Mouse (Mus musculus) cerebellum, adult 2 months (tissue): ENCODE results near the gene Kcnj10. TPM values are rescaled to one million over a fixed set of nuclear protein-coding genes. Genes with fewer than 3 reads are reported as not detected.

ENCODE experiments used
- DNase-seq, 2 experiments: peaks; one replicate each; pipeline ENCODE4 v3.0.0; 2021
- H3K27ac ChIP-seq: fragments of 200-500 bp; 2 replicates; pipeline ENCODE4 v1.5.1; 2012; ENCODE audit warnings: low read length, control low read depth, inconsistent platforms; ENCODE audit not compliant: insufficient read depth
- H3K27me3 ChIP-seq: fragments of 200-500 bp; 2 replicates; pipeline ENCODE4 v1.6.1; 2012; ENCODE audit warnings: inconsistent platforms, mild to moderate bottlenecking, low read length, moderate library complexity; ENCODE audit not compliant: control insufficient read depth, insufficient read depth
- H3K4me1 ChIP-seq: fragments of 200-500 bp; 2 replicates; pipeline ENCODE4 v1.6.1; 2011; ENCODE audit warnings: low read length; ENCODE audit not compliant: control insufficient read depth, insufficient read depth
- H3K4me3 ChIP-seq: fragments of 200-500 bp; replicated peaks from 2 replicates; pipeline ENCODE3; 2011; ENCODE audit warnings: mild to moderate bottlenecking, low read depth, low read length, control low read depth; ENCODE audit not compliant: insufficient read depth
- CTCF ChIP-seq: fragments of 200-500 bp; IDR thresholded peaks from 2 replicates; pipeline ENCODE4 v1.5.1; 2011; ENCODE audit warnings: low read depth, mild to moderate bottlenecking, control low read depth, low read length, moderate library complexity, borderline replicate concordance; ENCODE audit not compliant: insufficient read depth
- POLR2A ChIP-seq: fragments of 200-500 bp; IDR thresholded peaks from 2 replicates; pipeline ENCODE4 v1.6.1; 2011; ENCODE audit warnings: low read length, control low read depth, borderline replicate concordance; ENCODE audit not compliant: insufficient read depth
- WGBS: fragments of 180-500 bp; shearing (Covaris S2); methylation state at CpG from one replicate; pipeline ENCODE4 v1.1.7; 2018; 5-methylcytosine and 5-hydroxymethylcytosine counted together
- polyA plus RNA-seq: library from polyadenylated mRNA; depleted of rRNA; stranded (reverse); fragments of >200 nt; gene quantifications from 2 replicates; pipeline ENCODE4 v1.2.3, GENCODE M21; 2012

Kcnj10 gene
- polyA plus RNA-seq, 1 experiment, result 174 TPM

- no peaks in the 10 kb centered on the region for H3K27me3 ChIP-seq
- WGBS, result 5% methylated on average over 6 of the region's 6 CpGs
- peaks cover 20% of the 10 kb centered on the region for H3K4me1 ChIP-seq
- H3K27ac ChIP-seq, result peak overlapping the region; percentile 51
- DNase-seq, result peak; percentile 50 to 60
- TF ChIP-seq CTCF, result no peak
- TF ChIP-seq POLR2A, result no peak
- H3K4me3 ChIP-seq, result no peak overlapping the region
Measured at GRCm38 (mm10) chr1:172306885-172307284, 34.1 kb upstream of the Kcnj10 start.

- peaks cover 20% of the 10 kb centered on the region for H3K4me1 ChIP-seq
- 84% methylated on average over 10 of the region's 10 CpGs for WGBS
- no peak for TF ChIP-seq CTCF
- no peak for TF ChIP-seq POLR2A
- no peak overlapping the region for H3K4me3 ChIP-seq
- no peak overlapping the region for H3K27ac ChIP-seq
- DNase-seq, result no peak
- no peaks in the 10 kb centered on the region for H3K27me3 ChIP-seq
Measured at GRCm38 (mm10) chr1:172307936-172308335, 33.1 kb upstream of the Kcnj10 start.

- Histone ChIP-seq H3K27me3 (no peaks in the 10 kb centered on the region), H3K4me3 (no peak overlapping the region), H3K27ac (no peak overlapping the region), H3K4me1 (peaks cover 20% of the 10 kb centered on the region)
- TF ChIP-seq POLR2A (no peak), CTCF (no peak)
- 100% methylated on average over 1 of the region's 1 CpGs for WGBS
- DNase-seq, result peak in 1 of 2 experiments; percentile 27
Measured at GRCm38 (mm10) chr1:172308409-172308808, 32.6 kb upstream of the Kcnj10 start.

GRCm38 (mm10) chr1:172309699-172310398 is 31.2 kb upstream of the Kcnj10 start:
- DNase-seq, result peak; percentile 89 to 94
- Histone ChIP-seq H3K27ac (peak overlapping the region; percentile 100), H3K4me1 (peaks cover 27% of the 10 kb centered on the region), H3K27me3 (no peaks in the 10 kb centered on the region), H3K4me3 (peak overlapping the region; percentile 63)
- TF ChIP-seq CTCF (peak; percentile 98), POLR2A (peak; percentile 41; the same call in 1 of the 2 replicates)
- under 1% methylated on average over 14 of the region's 14 CpGs for WGBS

- Histone ChIP-seq H3K4me1 (peaks cover 34% of the 10 kb centered on the region), H3K27ac (peak overlapping the region; percentile 98), H3K4me3 (peak overlapping the region; percentile 92), H3K27me3 (no peaks in the 10 kb centered on the region)
- peak; percentile 77 to 90 for DNase-seq
- 4% methylated on average over 23 of the region's 23 CpGs for WGBS
- peak; percentile 27; the same call in 1 of the 2 replicates for TF ChIP-seq POLR2A
- no peak for TF ChIP-seq CTCF
Measured at GRCm38 (mm10) chr1:172311248-172311906, 29.6 kb upstream of the Kcnj10 start.

- Histone ChIP-seq H3K27ac (peak overlapping the region; percentile 98), H3K27me3 (no peaks in the 10 kb centered on the region), H3K4me3 (peak overlapping the region; percentile 92), H3K4me1 (peaks cover 29% of the 10 kb centered on the region)
- TF ChIP-seq POLR2A (peak; percentile 59), CTCF (no peak)
- DNase-seq, result peak; percentile 91 to 93
- under 1% methylated on average over 49 of the region's 55 CpGs for WGBS
Measured at GRCm38 (mm10) chr1:172311921-172312767, 28.9 kb upstream of the Kcnj10 start.

GRCm38 (mm10) chr1:172312768-172313561 is 28.0 kb upstream of the Kcnj10 start:
- TF ChIP-seq POLR2A (no peak), CTCF (no peak)
- H3K27ac ChIP-seq, result peak overlapping the region; percentile 69
- DNase-seq, result peak in 1 of 2 experiments; percentile 68
- 3% methylated on average over 16 of the region's 16 CpGs for WGBS
- H3K4me3 ChIP-seq, result peak overlapping the region; percentile 89
- no peaks in the 10 kb centered on the region for H3K27me3 ChIP-seq
- peaks cover 34% of the 10 kb centered on the region for H3K4me1 ChIP-seq
